Mouse (Mus musculus) embryonic fibroblast, embryonic 13.5 days (primary cell): ENCODE measurements around the gene Khnyn.

Source experiments
- CTCF ChIP-seq: IDR thresholded peaks from 2 replicates; pipeline ENCODE4 v1.5.1; 2011; ENCODE audit warnings: mild to moderate bottlenecking, control low read depth, low read length, moderate library complexity, borderline replicate concordance; ENCODE audit not compliant: insufficient read depth
- POLR2A ChIP-seq: IDR thresholded peaks from 2 replicates; pipeline ENCODE4 v1.6.1; 2011; ENCODE audit warnings: low read depth, mild to moderate bottlenecking, control low read depth, low read length, moderate library complexity

- no peak for TF ChIP-seq POLR2A
- peak; percentile 70; the same call in 1 of the 2 replicates for TF ChIP-seq CTCF
Observed at GRCm38 (mm10) chr14:55879623-55880022, 5.1 kb upstream of the Khnyn start.
